Mouse (Mus musculus) thymus, adult 18-20 months (tissue): ENCODE data around the gene Kdf1.
"Not testable (repeated sequence)": the region's sequence is repeated elsewhere in the genome, so short reads cannot be mapped to it uniquely, and the experiment has no call there.

ENCODE experiments used
- DNase-seq, 2 experiments: peaks; one replicate each; pipeline ENCODE4 v3.0.0; 2022; ENCODE audit warnings: mixed read lengths in 2 of 2

The Kdf1 gene

GRCm38 (mm10) chr4:133496738-133497445 is 21.9 kb upstream of the Kdf1 start:
- DNase-seq: no peak

DNA sequence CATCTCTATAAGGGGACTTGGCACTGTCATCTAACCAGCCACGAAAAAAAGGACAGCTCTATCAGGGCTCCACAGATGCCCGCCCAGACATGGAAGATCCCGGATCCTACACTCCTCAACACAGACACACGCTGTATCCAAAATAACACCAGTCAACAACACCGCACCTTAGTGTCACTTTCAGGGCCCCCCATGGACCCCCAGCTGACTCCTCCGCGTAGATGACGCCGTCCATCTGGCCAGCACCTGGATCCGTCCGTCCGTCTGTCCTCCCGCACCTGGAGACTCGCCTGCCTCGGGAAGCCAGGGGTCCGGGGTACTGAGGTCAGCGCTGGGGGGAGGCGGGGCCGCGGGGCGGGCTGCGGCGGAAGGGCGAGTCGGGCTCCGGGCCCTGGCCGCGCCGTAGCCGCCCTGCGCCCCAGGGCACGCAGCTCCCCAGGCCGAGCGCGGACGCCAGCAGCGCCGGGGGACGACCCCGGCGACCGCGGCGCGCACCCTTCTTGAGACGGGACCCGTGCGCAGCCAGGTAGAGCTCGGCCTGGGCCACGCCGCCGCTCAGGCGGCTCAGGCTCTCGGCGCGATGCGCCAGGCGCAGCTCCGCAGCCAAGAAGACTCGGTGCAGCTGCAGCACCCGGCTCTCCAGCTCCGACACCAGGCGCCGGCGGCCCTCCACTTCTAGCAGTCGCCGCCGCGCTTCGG is 21.2 kb upstream of the Kdf1 start:
- no peak for DNase-seq

GRCm38 (mm10) chr4:133498160-133498724 is 20.5 kb upstream of the Kdf1 start, which contains the start of gene Trnp1:
Trnp1 (minus strand) TSS chr4:133498550.
- DNase-seq: peak; percentile 28 to 42

DNA sequence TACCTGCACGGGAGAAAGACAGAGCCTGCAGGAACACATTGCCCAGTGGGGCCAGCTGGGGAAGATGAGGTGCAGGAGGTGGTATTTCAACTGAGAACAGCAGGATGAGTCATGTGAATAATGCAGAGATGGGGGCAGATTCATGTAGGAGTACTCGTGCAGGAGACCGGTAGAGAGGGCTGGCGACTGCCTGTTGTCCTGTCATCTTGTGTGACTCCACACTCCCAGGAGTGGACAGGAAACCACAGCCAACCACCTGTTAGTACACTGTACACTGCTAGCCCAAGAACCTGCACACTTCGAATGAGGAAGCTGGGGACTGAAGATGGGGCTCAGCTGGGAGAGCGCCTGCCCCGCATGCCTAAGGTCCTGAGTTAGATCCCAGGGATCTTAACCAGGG is 17.2 kb upstream of the Kdf1 start:
- DNase-seq: no peak

- no peak for DNase-seq
These were observed 14.5 kb upstream of the Kdf1 start for GRCm38 (mm10) chr4:133504300-133504699.

- DNase-seq: no peak
These were observed 13.8 kb upstream of the Kdf1 start for GRCm38 (mm10) chr4:133504755-133505485.

DNA sequence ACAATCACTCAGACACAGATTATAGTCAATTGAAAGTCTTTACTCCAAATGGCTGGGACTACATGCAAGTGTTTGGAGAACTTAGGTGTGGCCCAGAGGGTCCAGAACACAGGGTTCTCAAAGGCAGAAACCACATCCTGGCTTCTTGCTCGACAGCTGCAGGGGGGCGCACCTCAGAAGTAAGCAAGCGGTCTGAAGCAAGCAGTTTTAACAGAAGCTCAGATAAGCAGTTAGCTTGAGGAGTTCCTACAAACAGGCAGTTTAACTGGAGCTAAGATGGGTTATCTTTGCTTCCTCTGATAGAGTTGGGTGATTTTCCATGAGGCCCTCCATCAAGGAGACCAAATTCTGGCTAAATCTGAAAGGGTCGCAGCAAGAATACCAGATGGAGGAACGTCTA is 12.2 kb upstream of the Kdf1 start:
- DNase-seq: peak; percentile 63 to 79

- DNase-seq: no peak
These were observed 9.8 kb upstream of the Kdf1 start for GRCm38 (mm10) chr4:133508990-133509389.

GRCm38 (mm10) chr4:133511050-133511449 is 7.7 kb upstream of the Kdf1 start:
- no peak for DNase-seq

- not testable (repeated sequence) for DNase-seq
These were observed 6.3 kb upstream of the Kdf1 start for GRCm38 (mm10) chr4:133512511-133512910.

GRCm38 (mm10) chr4:133512972-133513371 is 5.8 kb upstream of the Kdf1 start:
- peak; percentile 45 to 62 for DNase-seq

GRCm38 (mm10) chr4:133519369-133519665 is 554 bp downstream of the Kdf1 start:
- no peak for DNase-seq

- DNase-seq: no peak
These were observed 2.7 kb downstream of the Kdf1 start for GRCm38 (mm10) chr4:133521502-133521901.

- no peak for DNase-seq
These were observed 9.0 kb downstream of the Kdf1 start for GRCm38 (mm10) chr4:133527788-133528187.

DNA sequence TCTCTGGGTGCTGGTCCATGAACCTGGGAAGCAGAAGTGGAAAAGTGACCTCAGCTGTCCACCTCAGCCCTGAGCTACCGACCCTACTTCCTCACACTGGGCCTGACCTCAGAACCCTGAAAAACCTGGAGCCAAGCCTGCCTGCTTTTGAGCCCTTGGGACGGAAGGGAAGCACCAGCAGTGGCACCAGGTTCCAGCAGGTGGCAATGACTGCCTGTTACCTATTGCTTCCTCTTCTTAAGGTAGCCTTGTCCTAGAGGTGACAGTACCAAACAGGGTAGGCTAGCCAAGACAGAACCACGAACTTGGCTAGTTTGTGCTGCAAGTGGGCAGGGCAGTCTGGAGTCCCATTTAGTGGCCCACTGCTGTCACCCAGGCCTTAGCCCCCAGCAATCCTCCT is 14.0 kb downstream of the Kdf1 start:
- no peak for DNase-seq

- no peak for DNase-seq
These were observed 17.3 kb downstream of the Kdf1 start for GRCm38 (mm10) chr4:133536081-133536480.

- DNase-seq: no peak
These were observed 17.9 kb downstream of the Kdf1 start for GRCm38 (mm10) chr4:133536652-133537051.

DNA sequence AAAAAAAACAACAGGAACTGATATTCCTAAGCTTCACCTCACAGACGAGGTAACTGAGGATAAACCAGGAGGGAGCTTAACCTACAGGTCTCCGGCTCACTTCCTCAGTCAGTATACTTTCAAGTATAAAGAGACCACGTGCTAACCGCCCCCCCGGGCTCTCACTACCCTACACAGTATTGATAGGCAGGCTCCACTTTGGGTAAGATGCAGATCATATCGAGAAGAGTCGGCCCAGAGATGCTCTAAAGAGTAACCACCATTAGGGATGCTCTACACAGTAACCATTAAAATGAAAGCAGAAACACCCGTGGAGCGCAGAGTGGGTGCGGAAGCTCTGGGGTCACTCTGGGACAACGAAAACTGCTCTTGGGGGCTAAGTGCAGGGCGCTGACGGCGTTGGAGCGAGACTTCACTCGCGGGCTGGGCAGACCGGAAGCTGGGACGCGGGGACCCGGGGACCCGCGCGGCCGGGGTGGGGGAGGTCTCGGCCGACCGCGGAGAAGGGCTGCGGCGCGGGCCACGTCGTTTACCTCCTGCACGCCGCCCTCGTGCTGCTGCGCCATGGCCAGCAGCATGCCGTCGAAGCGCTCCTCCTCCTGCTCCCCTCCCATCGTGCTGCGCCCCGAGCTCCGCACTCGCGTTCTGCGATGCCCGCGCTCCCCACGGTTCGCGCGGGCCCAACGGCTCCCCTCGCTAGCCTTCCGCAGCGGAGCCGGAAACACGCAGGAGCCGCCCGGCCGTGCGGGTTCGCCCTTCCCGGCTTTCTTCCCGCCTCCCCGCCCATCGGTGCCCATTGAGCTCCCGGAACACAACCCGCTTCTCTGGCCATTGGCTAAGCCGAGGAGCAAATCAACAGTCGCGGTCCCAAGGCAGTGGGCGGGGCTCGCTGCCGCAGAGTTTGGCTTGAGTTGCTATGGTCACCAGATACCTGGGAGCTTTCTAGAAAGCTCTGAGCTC is 26.8 kb downstream of the Kdf1 start, which contains the start of gene Nudc:
Gene Nudc (minus strand): TSS at position 725 of the 960 bp plus-strand sequence.
- peak; percentile 94 to 95 for DNase-seq

DNA sequence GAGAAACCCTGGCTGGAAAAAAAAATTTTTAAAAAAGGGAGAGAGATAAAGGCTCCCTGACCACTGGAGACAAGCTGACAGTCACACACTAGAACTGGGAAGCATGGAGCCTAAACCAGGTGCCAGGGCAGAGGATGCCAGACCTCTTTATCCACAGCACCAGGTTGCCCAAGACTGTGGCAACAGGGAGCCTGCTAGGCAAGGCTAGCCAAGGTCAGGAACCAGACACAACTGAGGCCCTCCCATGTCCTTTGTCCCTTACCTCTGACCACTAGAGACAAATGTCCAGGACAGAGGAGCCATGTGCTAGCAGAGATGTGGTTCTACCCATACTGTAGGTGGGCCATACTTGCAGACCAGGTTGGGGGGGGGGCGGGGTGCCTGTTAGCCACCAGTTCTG is 33.3 kb downstream of the Kdf1 start:
- DNase-seq: no peak

DNA sequence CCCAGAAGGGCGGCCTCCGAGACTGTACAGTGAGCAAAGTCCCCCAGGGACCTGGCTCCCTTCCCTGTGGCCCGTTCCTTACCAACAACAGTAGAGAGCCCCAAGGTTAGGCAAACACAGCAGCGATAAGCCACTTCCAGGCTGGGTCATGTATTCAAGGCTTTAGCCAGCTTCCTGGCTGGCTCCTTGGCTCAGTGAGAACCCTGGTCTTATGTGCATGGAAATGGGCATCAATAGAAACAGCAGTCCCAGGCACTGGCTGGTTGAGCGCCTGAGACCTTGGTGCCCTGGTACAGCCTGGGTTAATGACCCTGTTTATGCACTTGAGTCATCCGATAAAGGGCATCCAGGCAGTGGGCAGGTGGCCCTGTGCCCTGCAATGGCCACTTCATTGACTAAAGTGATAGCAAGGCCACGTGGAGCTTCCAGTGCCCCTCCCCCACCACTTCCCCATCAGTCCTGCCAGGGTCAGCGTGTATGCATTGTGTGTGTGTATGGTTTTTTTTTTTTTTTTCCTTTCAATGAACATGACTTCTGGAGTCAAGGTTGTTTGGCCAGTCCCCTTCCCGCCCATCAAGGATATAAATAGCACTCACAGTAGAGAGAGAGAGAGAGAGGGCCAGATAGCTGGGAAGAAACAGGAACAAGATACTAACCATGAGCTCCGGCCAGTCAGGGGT is 34.1 kb downstream of the Kdf1 start, which contains the start of gene Nr0b2:
Gene Nr0b2 (plus strand): TSS at position 609 of the 680 bp plus-strand sequence.
- no peak for DNase-seq
